Comparison of ENCODE assay signal across 8 mouse cellular contexts in the genomic region with DNA sequence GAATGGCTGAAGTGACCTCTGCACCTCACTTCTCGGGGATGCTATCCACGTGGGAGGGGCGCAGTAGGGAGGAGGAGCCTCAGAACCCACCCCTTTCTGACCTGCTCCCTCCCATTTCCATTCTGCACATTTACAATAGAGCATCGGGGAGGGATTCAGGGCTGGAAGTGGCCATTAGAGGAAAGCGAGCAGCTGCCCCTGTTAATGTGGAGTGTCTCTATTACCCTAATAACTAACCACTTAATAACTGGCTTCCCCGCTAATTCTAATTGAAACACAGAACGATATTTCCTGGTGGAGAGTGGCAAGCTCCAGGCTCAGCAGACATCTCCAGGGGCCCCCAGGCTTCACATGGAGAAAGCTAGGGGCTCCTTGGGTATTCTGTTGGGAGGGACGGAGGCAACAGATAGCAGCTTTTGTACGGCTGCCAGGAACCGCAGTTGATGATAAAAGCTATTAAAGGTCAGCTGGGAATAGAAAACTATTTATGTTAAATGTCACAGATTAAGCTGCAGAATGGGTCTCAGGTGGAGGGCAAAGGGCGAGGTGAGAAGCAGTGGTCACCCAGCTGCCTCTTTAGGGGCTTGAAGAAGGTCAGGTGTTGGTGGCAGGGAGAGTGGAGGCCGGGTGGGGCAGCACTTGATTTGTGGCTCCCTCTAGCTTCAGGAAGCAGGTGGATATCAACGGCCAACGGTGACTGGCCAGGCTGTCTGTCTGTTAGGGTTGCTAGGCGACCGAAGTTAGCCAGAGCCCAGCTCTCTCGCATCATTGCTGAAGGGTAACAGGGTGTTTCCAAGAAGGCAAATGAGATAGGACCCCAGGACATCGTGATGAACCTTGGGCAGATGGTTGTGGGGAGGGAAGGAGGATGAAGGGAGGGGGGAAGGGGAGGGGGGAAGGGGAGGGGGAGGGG.
DNase-seq lines count a peak whose midpoint lies in the region; ATAC-seq and TF ChIP-seq lines count a peak whose summit lies in the region.

No protein-coding gene starts in this region.

- TF ChIP-seq CTCF in intestine, postnatal 0 days (IDR thresholded peaks at IDR 0.05; ENCODE audit: low read depth): peak; percentile 46
- no peak for TF ChIP-seq CTCF in spleen, adult 2 months (IDR thresholded peaks at IDR 0.05; ENCODE audit: extremely low read depth, insufficient read depth, insufficient read length, insufficient replicate concordance)

- no peak overlapping the region for H3K27ac ChIP-seq in forebrain, embryonic 15.5 days (replicated peaks)
- H3K27ac ChIP-seq in intestine, postnatal 0 days (ENCODE audit: low read depth, low read length): no peak overlapping the region
- H3K27ac ChIP-seq in spleen, adult 2 months (ENCODE audit: insufficient read depth, low read length): peak overlapping the region; percentile 62

- H3K4me3 ChIP-seq in forebrain, embryonic 15.5 days: no peak overlapping the region
- no peak overlapping the region for H3K4me3 ChIP-seq in intestine, postnatal 0 days (ENCODE audit: low read depth, low read length)
- no peak overlapping the region for H3K4me3 ChIP-seq in spleen, adult 2 months (ENCODE audit: extremely low read depth, insufficient read depth, insufficient read length)

- H3K36me3 ChIP-seq in forebrain, embryonic 15.5 days: no peaks in the 10 kb centered on the region
- H3K36me3 ChIP-seq in intestine, postnatal 0 days (ENCODE audit: control insufficient read depth, insufficient read depth): no peaks in the 10 kb centered on the region
- H3K36me3 ChIP-seq in spleen, adult 2 months (ENCODE audit: control insufficient read depth, insufficient read depth, low read length): no peaks in the 10 kb centered on the region

- H3K9me3 ChIP-seq in forebrain, embryonic 15.5 days: no peaks in the 10 kb centered on the region
- no peaks in the 10 kb centered on the region for H3K9me3 ChIP-seq in intestine, postnatal 0 days (ENCODE audit: control insufficient read depth)

- peaks cover 11% of the 10 kb centered on the region for H3K4me1 ChIP-seq in forebrain, embryonic 15.5 days
- 0 out of 2 replicates have a peak, but pooled peaks cover 2% of the 10 kb centered on the region for H3K4me1 ChIP-seq in intestine, postnatal 0 days (replicated peaks; ENCODE audit: control insufficient read depth, insufficient read depth, low read length)
- peaks cover 21% of the 10 kb centered on the region; the same call in 1 of the 2 replicates for H3K4me1 ChIP-seq in spleen, adult 2 months (ENCODE audit: control insufficient read depth, insufficient read depth, insufficient read length)

- WGBS in forebrain, embryonic 15.5 days: 37% methylated on average over 18 of the region's 18 CpGs
- WGBS in intestine, postnatal 0 days: 33% methylated on average over 18 of the region's 18 CpGs
- 38% methylated on average over 18 of the region's 18 CpGs for WGBS in spleen, adult 2 months

- DNase-seq in cerebellum, adult 9-11 months: peak; percentile 52
- DNase-seq in cerebellum, adult 9-10 months: no peak
- DNase-seq in adrenal gland, adult 18-20 months (ENCODE audit: low spot score in 2 of 2): peak; percentile 35 to 48
- peak; percentile 38 to 55 for DNase-seq in lung, postnatal 4 days
- peak; percentile 76 to 90 for DNase-seq in spleen, adult 2 months (ENCODE audit: low read depth in 1 of 2, low spot score in 2 of 2)
- no peak for DNase-seq in layer of hippocampus, adult 9-10 months (ENCODE audit: low spot score)

- no peak overlapping the region for H3K9ac ChIP-seq in forebrain, embryonic 15.5 days (replicated peaks)
- H3K9ac ChIP-seq in intestine, postnatal 0 days (ENCODE audit: low read depth, low read length): no peak overlapping the region

- H3K27me3 ChIP-seq in forebrain, embryonic 15.5 days: no peaks in the 10 kb centered on the region
- no peaks in the 10 kb centered on the region for H3K27me3 ChIP-seq in intestine, postnatal 0 days (replicated peaks; ENCODE audit: control insufficient read depth, insufficient read depth, low read length)
- H3K27me3 ChIP-seq in spleen, adult 2 months (ENCODE audit: control insufficient read depth, insufficient read depth, low read length): no peaks in the 10 kb centered on the region

- no peak overlapping the region for H3K4me2 ChIP-seq in forebrain, embryonic 15.5 days (replicated peaks)
- H3K4me2 ChIP-seq in intestine, postnatal 0 days (replicated peaks; ENCODE audit: low read depth): no peak overlapping the region

- no peak for TF ChIP-seq POLR2A in spleen, adult 2 months (IDR thresholded peaks at IDR 0.05; ENCODE audit: low read depth, low read length)

- 0 out of 2 replicates have a peak, but pooled peaks have one; percentile 36 for ATAC-seq in forebrain, embryonic 15.5 days (replicated peaks)
- ATAC-seq in intestine, postnatal 0 days: no peak

Comparison
In these comparisons a context has a peak if more than half of its experiments do, and no peak if none do; other contexts are left out.
1. DNase-seq: peak in cerebellum, adult 9-11 months (single experiment), adrenal gland, adult 18-20 months (2 of 2), lung, postnatal 4 days (2 of 2) and spleen, adult 2 months (2 of 2); none in cerebellum, adult 9-10 months (single experiment) and layer of hippocampus, adult 9-10 months (single experiment).